Mouse (Mus musculus): ENCODE measurements at regions not wholly inside any gene's neighbourhood (a gene's known extent, or its start where the extent isn't known, plus 50 kb on each side); places are given as distances from the start of the nearest gene placed in this dataset.

DNA sequence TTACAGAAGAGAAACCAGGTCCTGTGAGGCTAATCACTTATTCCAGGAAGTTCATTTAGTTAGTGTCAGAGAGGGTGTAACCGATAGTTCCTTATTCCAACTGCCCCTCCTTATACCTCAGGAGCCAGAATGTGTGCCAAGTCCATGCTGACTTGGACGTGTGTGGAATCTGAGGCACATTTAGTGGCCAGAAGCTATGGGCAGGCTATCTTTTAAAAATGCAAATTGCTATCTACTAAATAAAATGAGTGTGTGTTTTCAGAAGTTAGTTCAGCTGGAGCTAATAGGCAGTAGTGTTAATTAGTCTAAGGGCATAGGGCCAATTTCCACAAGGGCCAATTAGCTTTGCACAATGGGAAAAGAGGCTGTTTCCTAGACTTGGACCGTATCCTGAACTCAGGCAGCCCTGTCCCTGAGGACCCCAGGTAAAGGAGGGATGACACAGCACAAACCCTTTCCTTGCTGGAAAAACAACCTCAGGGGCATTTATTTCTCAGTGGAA is 168.5 kb downstream of the Icos start:
- ATAC-seq (replicated peaks; ENCODE audit: low FRiP score) (no peak), DNase-seq (ENCODE audit: low spot score) (no peak)
- Histone ChIP-seq H3K27ac (ENCODE audit: low read depth, low read length) (no peak overlapping the region), H3K4me2 (no peak overlapping the region), H3K9ac (ENCODE audit: low read depth, low read length) (no peak overlapping the region), H3K36me3 (ENCODE audit: control insufficient read depth, insufficient read depth, low read length) (no peaks in the 10 kb centered on the region), H3K4me1 (replicated peaks; ENCODE audit: control insufficient read depth, insufficient read depth, low read length) (0 out of 2 replicates have a peak, but pooled peaks cover 6% of the 10 kb centered on the region), H3K27me3 (replicated peaks; ENCODE audit: control insufficient read depth, insufficient read depth, low read length) (no peaks in the 10 kb centered on the region), H3K4me3 (ENCODE audit: low read depth, low read length) (no peak overlapping the region), H3K9me3 (ENCODE audit: control insufficient read depth, low read length) (no peaks in the 10 kb centered on the region)
- 46% methylated on average over 3 of the region's 3 CpGs for WGBS

DNA sequence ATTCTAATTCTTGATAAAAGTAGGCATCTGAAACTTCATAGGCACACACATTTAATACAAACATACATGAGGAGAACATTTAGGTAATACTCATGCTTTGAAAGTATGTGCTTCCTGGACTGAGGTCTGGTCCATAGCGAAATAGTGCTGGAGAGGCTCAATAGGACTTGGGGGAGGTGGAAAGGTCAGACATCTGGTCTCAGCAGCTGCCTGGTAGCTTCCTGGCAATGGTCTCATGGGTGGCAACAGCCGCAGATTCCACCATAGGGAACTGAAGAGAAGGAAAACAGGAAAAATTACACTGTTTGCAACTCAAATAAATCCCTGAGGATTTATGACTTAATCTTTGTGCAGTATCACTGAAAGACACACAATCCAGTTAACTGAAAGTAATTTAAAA is 174.0 kb downstream of the Icos start:
- 39% methylated on average over 2 of the region's 2 CpGs for WGBS
- no peak overlapping the region for H3K27ac ChIP-seq (ENCODE audit: low read depth, low read length)
- no peak overlapping the region for H3K9ac ChIP-seq (ENCODE audit: low read depth, low read length)
- no peak overlapping the region for H3K4me2 ChIP-seq
- no peaks in the 10 kb centered on the region for H3K27me3 ChIP-seq (replicated peaks; ENCODE audit: control insufficient read depth, insufficient read depth, low read length)
- no peaks in the 10 kb centered on the region for H3K4me1 ChIP-seq (replicated peaks; ENCODE audit: control insufficient read depth, insufficient read depth, low read length)
- no peaks in the 10 kb centered on the region for H3K36me3 ChIP-seq (ENCODE audit: control insufficient read depth, insufficient read depth, low read length)
- H3K4me3 ChIP-seq (ENCODE audit: low read depth, low read length) = no peak overlapping the region
- H3K9me3 ChIP-seq (ENCODE audit: control insufficient read depth, low read length) = no peaks in the 10 kb centered on the region
- ATAC-seq (replicated peaks; ENCODE audit: low FRiP score) = no peak
- no peak for DNase-seq (ENCODE audit: low spot score)

- no peak overlapping the region for H3K9ac ChIP-seq (ENCODE audit: low read depth, low read length)
- no peaks in the 10 kb centered on the region for H3K9me3 ChIP-seq (ENCODE audit: control insufficient read depth, low read length)
- DNase-seq (ENCODE audit: low spot score) = no peak
- H3K27me3 ChIP-seq (replicated peaks; ENCODE audit: control insufficient read depth, insufficient read depth, low read length) = no peaks in the 10 kb centered on the region
- H3K27ac ChIP-seq (ENCODE audit: low read depth, low read length) = no peak overlapping the region
- ATAC-seq (replicated peaks; ENCODE audit: low FRiP score) = no peak
- no peak overlapping the region for H3K4me2 ChIP-seq
- H3K36me3 ChIP-seq (ENCODE audit: control insufficient read depth, insufficient read depth, low read length) = no peaks in the 10 kb centered on the region
- 80% methylated on average over 5 of the region's 5 CpGs for WGBS
- no peaks in the 10 kb centered on the region for H3K4me1 ChIP-seq (replicated peaks; ENCODE audit: control insufficient read depth, insufficient read depth, low read length)
- H3K4me3 ChIP-seq (ENCODE audit: low read depth, low read length) = no peak overlapping the region
Measured at GRCm38 (mm10) chr1:61152157-61152556, 174.4 kb downstream of the Icos start.

DNA sequence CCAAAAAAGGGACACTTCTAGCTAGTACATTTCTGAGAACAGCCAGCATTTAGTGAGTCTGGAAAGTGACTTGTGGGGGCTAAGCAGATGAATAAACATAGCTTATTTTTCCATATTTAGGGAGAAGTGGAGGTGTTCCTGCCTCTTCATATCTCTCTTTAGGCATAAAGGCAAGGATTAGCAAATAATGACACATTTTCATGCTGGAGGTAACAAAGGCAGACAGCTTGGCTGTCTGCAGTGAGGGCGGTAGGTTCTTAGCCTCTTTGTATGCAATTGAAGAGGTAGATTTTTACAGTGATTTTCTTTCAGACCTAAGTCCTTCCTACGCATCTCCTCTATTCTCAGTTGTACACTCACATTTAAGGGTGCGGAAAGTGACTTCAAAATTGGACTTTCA is 176.5 kb downstream of the Icos start:
- no peak overlapping the region for H3K27ac ChIP-seq (ENCODE audit: low read depth, low read length)
- no peaks in the 10 kb centered on the region for H3K36me3 ChIP-seq (ENCODE audit: control insufficient read depth, insufficient read depth, low read length)
- no peaks in the 10 kb centered on the region for H3K4me1 ChIP-seq (replicated peaks; ENCODE audit: control insufficient read depth, insufficient read depth, low read length)
- no peak overlapping the region for H3K4me2 ChIP-seq
- no peak overlapping the region for H3K4me3 ChIP-seq (ENCODE audit: low read depth, low read length)
- DNase-seq (ENCODE audit: low spot score) (no peak), ATAC-seq (replicated peaks; ENCODE audit: low FRiP score) (no peak)
- no peak overlapping the region for H3K9ac ChIP-seq (ENCODE audit: low read depth, low read length)
- no peaks in the 10 kb centered on the region for H3K9me3 ChIP-seq (ENCODE audit: control insufficient read depth, low read length)
- no peaks in the 10 kb centered on the region for H3K27me3 ChIP-seq (replicated peaks; ENCODE audit: control insufficient read depth, insufficient read depth, low read length)
- 84% methylated on average over 3 of the region's 3 CpGs for WGBS

DNA sequence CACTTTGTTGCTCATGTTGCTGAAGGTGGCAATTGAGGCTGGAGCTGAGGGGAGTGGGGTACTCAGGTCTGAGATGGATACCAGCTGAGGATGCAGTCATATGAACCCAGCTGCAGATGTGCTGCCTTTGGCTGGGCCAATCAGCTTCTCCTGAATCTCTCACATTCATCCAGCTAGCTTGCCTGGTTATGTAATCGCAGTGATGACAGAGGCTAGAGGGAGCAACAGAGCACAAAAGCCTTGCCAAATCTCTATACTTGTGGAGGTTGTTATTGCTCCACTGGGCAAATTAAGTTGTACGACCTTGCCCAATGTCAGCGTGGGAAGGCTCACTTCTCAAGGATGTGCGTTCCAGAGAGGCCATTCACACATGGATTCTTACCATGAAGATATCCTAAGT is 179.5 kb downstream of the Icos start:
- Histone ChIP-seq H3K9ac (ENCODE audit: low read depth, low read length) (no peak overlapping the region), H3K27ac (ENCODE audit: low read depth, low read length) (no peak overlapping the region), H3K4me1 (replicated peaks; ENCODE audit: control insufficient read depth, insufficient read depth, low read length) (no peaks in the 10 kb centered on the region), H3K9me3 (ENCODE audit: control insufficient read depth, low read length) (no peaks in the 10 kb centered on the region), H3K36me3 (ENCODE audit: control insufficient read depth, insufficient read depth, low read length) (no peaks in the 10 kb centered on the region), H3K27me3 (replicated peaks; ENCODE audit: control insufficient read depth, insufficient read depth, low read length) (no peaks in the 10 kb centered on the region), H3K4me3 (ENCODE audit: low read depth, low read length) (no peak overlapping the region), H3K4me2 (no peak overlapping the region)
- WGBS = 72% methylated on average over 4 of the region's 4 CpGs
- ATAC-seq (replicated peaks; ENCODE audit: low FRiP score) = no peak
- no peak for DNase-seq (ENCODE audit: low spot score)

DNA sequence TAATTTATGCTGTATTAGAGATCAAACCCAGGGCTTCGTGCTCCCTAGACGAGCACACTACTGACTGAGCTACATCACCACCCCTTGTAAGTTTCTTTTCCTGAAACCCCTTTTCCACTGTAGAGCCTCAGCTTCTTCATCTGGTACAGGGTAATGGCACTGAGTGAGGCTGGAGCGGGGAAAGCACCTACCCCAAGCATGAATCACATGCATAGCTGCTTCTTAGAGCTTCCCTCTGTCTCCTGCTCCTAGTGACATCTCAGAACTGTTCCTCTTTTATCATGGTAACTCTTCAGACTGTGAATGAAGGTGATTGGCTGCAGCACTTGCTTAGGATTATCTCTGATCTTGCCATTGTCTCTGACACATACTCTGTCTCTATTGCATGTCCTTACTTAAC is 182.8 kb downstream of the Icos start:
- no peaks in the 10 kb centered on the region for H3K4me1 ChIP-seq (replicated peaks; ENCODE audit: control insufficient read depth, insufficient read depth, low read length)
- no peak overlapping the region for H3K27ac ChIP-seq (ENCODE audit: low read depth, low read length)
- DNase-seq (ENCODE audit: low spot score) (no peak), ATAC-seq (replicated peaks; ENCODE audit: low FRiP score) (no peak)
- H3K27me3 ChIP-seq (replicated peaks; ENCODE audit: control insufficient read depth, insufficient read depth, low read length) = no peaks in the 10 kb centered on the region
- H3K4me3 ChIP-seq (ENCODE audit: low read depth, low read length) = no peak overlapping the region
- 83% methylated on average over 3 of the region's 3 CpGs for WGBS
- H3K9ac ChIP-seq (ENCODE audit: low read depth, low read length) = no peak overlapping the region
- H3K36me3 ChIP-seq (ENCODE audit: control insufficient read depth, insufficient read depth, low read length) = no peaks in the 10 kb centered on the region
- no peak overlapping the region for H3K4me2 ChIP-seq
- H3K9me3 ChIP-seq (ENCODE audit: control insufficient read depth, low read length) = no peaks in the 10 kb centered on the region

- Histone ChIP-seq H3K9me3 (ENCODE audit: control insufficient read depth, low read length) (no peaks in the 10 kb centered on the region), H3K4me2 (no peak overlapping the region), H3K4me1 (replicated peaks; ENCODE audit: control insufficient read depth, insufficient read depth, low read length) (no peaks in the 10 kb centered on the region), H3K9ac (ENCODE audit: low read depth, low read length) (no peak overlapping the region), H3K4me3 (ENCODE audit: low read depth, low read length) (no peak overlapping the region), H3K27me3 (replicated peaks; ENCODE audit: control insufficient read depth, insufficient read depth, low read length) (no peaks in the 10 kb centered on the region), H3K36me3 (ENCODE audit: control insufficient read depth, insufficient read depth, low read length) (no peaks in the 10 kb centered on the region), H3K27ac (ENCODE audit: low read depth, low read length) (no peak overlapping the region)
- 93% methylated on average over 2 of the region's 2 CpGs for WGBS
- ATAC-seq (replicated peaks; ENCODE audit: low FRiP score) (no peak), DNase-seq (ENCODE audit: low spot score) (no peak)
Measured at GRCm38 (mm10) chr1:61164271-61164670, 186.5 kb downstream of the Icos start.

- no peaks in the 10 kb centered on the region for H3K36me3 ChIP-seq (ENCODE audit: control insufficient read depth, insufficient read depth, low read length)
- no peaks in the 10 kb centered on the region for H3K4me1 ChIP-seq (replicated peaks; ENCODE audit: control insufficient read depth, insufficient read depth, low read length)
- no peak overlapping the region for H3K4me3 ChIP-seq (ENCODE audit: low read depth, low read length)
- DNase-seq (ENCODE audit: low spot score) = no peak
- H3K9ac ChIP-seq (ENCODE audit: low read depth, low read length) = no peak overlapping the region
- H3K27ac ChIP-seq (ENCODE audit: low read depth, low read length) = no peak overlapping the region
- no peak for ATAC-seq (replicated peaks; ENCODE audit: low FRiP score)
- no peaks in the 10 kb centered on the region for H3K9me3 ChIP-seq (ENCODE audit: control insufficient read depth, low read length)
- no peaks in the 10 kb centered on the region for H3K27me3 ChIP-seq (replicated peaks; ENCODE audit: control insufficient read depth, insufficient read depth, low read length)
- no peak overlapping the region for H3K4me2 ChIP-seq
- WGBS = 81% methylated on average over 6 of the region's 6 CpGs
Measured at GRCm38 (mm10) chr1:61171941-61172340, 194.2 kb downstream of the Icos start.

- ATAC-seq (replicated peaks; ENCODE audit: low FRiP score) = no peak
- H3K27me3 ChIP-seq (replicated peaks; ENCODE audit: control insufficient read depth, insufficient read depth, low read length) = no peaks in the 10 kb centered on the region
- no peaks in the 10 kb centered on the region for H3K4me1 ChIP-seq (replicated peaks; ENCODE audit: control insufficient read depth, insufficient read depth, low read length)
- no peak overlapping the region for H3K4me2 ChIP-seq
- H3K4me3 ChIP-seq (ENCODE audit: low read depth, low read length) = no peak overlapping the region
- no peak overlapping the region for H3K27ac ChIP-seq (ENCODE audit: low read depth, low read length)
- H3K9me3 ChIP-seq (ENCODE audit: control insufficient read depth, low read length) = no peaks in the 10 kb centered on the region
- 82% methylated on average over 6 of the region's 6 CpGs for WGBS
- H3K9ac ChIP-seq (ENCODE audit: low read depth, low read length) = no peak overlapping the region
- no peaks in the 10 kb centered on the region for H3K36me3 ChIP-seq (ENCODE audit: control insufficient read depth, insufficient read depth, low read length)
- DNase-seq (ENCODE audit: low spot score) = no peak
Measured at GRCm38 (mm10) chr1:61172946-61173345, 195.2 kb downstream of the Icos start.
